Mouse (Mus musculus): Measurements from ENCODE around the gene Phtf2. TPM values are rescaled to one million over a fixed set of nuclear protein-coding genes. Genes with fewer than 3 reads are reported as not detected.

Phtf2 gene
- total RNA-seq, 1 experiment, result 44.9 TPM

- peaks cover 2% of the 10 kb centered on the region; the same call in 1 of the 2 replicates for H3K36me3 ChIP-seq (ENCODE audit: control insufficient read depth, insufficient read depth, low read length, poor library complexity, severe bottlenecking)
- H3K4me1 ChIP-seq (ENCODE audit: control insufficient read depth in 2 of 2, insufficient read depth in 2 of 2, low read length in 2 of 2, poor library complexity in 1 of 2), result no peaks in the 10 kb centered on the region
- no peak overlapping the region for H3K9ac ChIP-seq (ENCODE audit: insufficient read depth, low read depth, low read length, poor library complexity, severe bottlenecking)
- H3K4me3 ChIP-seq (ENCODE audit: insufficient read depth in 1 of 2, low read depth in 1 of 2, low read length in 2 of 2, poor library complexity in 1 of 2, severe bottlenecking in 1 of 2), result no peak overlapping the region
- in situ Hi-C loops (cut with MboI; ENCODE audit: low sequenced_read_pairs in 2 of 2, unreplicated experiment in 2 of 2), result no loop called here
- no peaks in the 10 kb centered on the region for H3K9me3 ChIP-seq (ENCODE audit: control insufficient read depth, insufficient read depth, low read depth, low read length)
- no peak for DNase-seq (ENCODE audit: low read depth, low spot score)
- H3K27ac ChIP-seq (ENCODE audit: insufficient read depth, low read depth, low read length, poor library complexity, severe bottlenecking), result no peak overlapping the region
- TF ChIP-seq HCFC1 (IDR thresholded peaks at IDR 0.05; ENCODE audit: borderline replicate concordance, insufficient read depth, low read length) (no peak), ZNF384 (IDR thresholded peaks at IDR 0.05; ENCODE audit: low read depth, low read length) (no peak), CHD2 (IDR thresholded peaks at IDR 0.05; ENCODE audit: low read depth, low read length) (no peak), ZC3H11A (IDR thresholded peaks at IDR 0.05; ENCODE audit: borderline replicate concordance, low read depth, low read length) (no peak), MAFK (IDR thresholded peaks at IDR 0.05; ENCODE audit: insufficient read depth, low read depth, low read length) (no peak)
Measured at GRCm38 (mm10) chr5:20855066-20855465, 26.9 kb downstream of the Phtf2 start.

- in situ Hi-C loops (cut with MboI; ENCODE audit: low sequenced_read_pairs in 2 of 2, unreplicated experiment in 2 of 2), result no loop called here
Measured at GRCm38 (mm10) chr5:20847010-20847409, 34.9 kb downstream of the Phtf2 start.

GRCm38 (mm10) chr5:20843816-20844215 is 38.1 kb downstream of the Phtf2 start:
- H3K27ac ChIP-seq (ENCODE audit: insufficient read depth, low read depth, low read length, poor library complexity, severe bottlenecking), result no peak overlapping the region

More at GRCm38 (mm10) chr5:20847010-20847409, 34.9 kb downstream of the Phtf2 start:
- Histone ChIP-seq H3K9ac (ENCODE audit: insufficient read depth, low read depth, low read length, poor library complexity, severe bottlenecking) (no peak overlapping the region), H3K27ac (ENCODE audit: insufficient read depth, low read depth, low read length, poor library complexity, severe bottlenecking) (no peak overlapping the region), H3K36me3 (ENCODE audit: control insufficient read depth, insufficient read depth, low read length, poor library complexity, severe bottlenecking) (no peaks in the 10 kb centered on the region; the same call in 1 of the 2 replicates), H3K4me3 (ENCODE audit: insufficient read depth in 1 of 2, low read depth in 1 of 2, low read length in 2 of 2, poor library complexity in 1 of 2, severe bottlenecking in 1 of 2) (no peak overlapping the region), H3K4me1 (ENCODE audit: control insufficient read depth in 2 of 2, insufficient read depth in 2 of 2, low read length in 2 of 2, poor library complexity in 1 of 2) (peaks cover 0 to 2% of the 10 kb centered on the region in 2 experiments; a peak in 2 of 4 replicates), H3K9me3 (ENCODE audit: control insufficient read depth, insufficient read depth, low read depth, low read length) (no peaks in the 10 kb centered on the region)
- no peak for TF ChIP-seq CHD2 (IDR thresholded peaks at IDR 0.05; ENCODE audit: low read depth, low read length)
- TF ChIP-seq HCFC1 (IDR thresholded peaks at IDR 0.05; ENCODE audit: borderline replicate concordance, insufficient read depth, low read length), result no peak
- no peak for TF ChIP-seq ZNF384 (IDR thresholded peaks at IDR 0.05; ENCODE audit: low read depth, low read length)
- TF ChIP-seq MAFK (IDR thresholded peaks at IDR 0.05; ENCODE audit: insufficient read depth, low read depth, low read length), result no peak
- TF ChIP-seq ZC3H11A (IDR thresholded peaks at IDR 0.05; ENCODE audit: borderline replicate concordance, low read depth, low read length), result no peak
- DNase-seq (ENCODE audit: low read depth, low spot score), result no peak

DNA sequence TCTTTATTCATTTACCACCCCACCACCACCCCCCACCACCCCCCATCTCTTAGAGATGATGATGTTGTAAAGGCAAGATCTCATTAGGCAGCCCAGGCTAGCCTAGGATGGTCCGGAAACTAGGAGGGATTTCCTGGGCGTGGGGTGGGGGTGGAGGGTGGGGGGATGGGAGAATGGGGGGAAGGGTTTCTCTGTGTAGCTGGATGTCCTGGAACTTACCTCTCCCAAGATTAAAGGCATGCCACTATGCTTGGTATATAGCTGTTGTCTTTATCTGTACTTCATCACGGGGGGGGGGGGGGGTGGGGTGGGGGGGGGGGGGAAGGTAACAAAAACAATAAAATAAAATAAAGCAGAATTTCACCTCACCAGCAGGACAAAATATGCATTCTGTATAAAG is 38.5 kb downstream of the Phtf2 start:
- no peak overlapping the region for H3K27ac ChIP-seq (ENCODE audit: insufficient read depth, low read depth, low read length, poor library complexity, severe bottlenecking)
- no peak overlapping the region for H3K9ac ChIP-seq (ENCODE audit: insufficient read depth, low read depth, low read length, poor library complexity, severe bottlenecking)
- H3K4me3 ChIP-seq (ENCODE audit: insufficient read depth in 1 of 2, low read depth in 1 of 2, low read length in 2 of 2, poor library complexity in 1 of 2, severe bottlenecking in 1 of 2), result no peak overlapping the region
- H3K4me1 ChIP-seq (ENCODE audit: control insufficient read depth in 2 of 2, insufficient read depth in 2 of 2, low read length in 2 of 2, poor library complexity in 1 of 2), result peaks cover 0 to 2% of the 10 kb centered on the region in 2 experiments; a peak in 2 of 4 replicates
- in situ Hi-C loops (cut with MboI; ENCODE audit: low sequenced_read_pairs in 2 of 2, unreplicated experiment in 2 of 2), result no loop called here
- H3K36me3 ChIP-seq (ENCODE audit: control insufficient read depth, insufficient read depth, low read length, poor library complexity, severe bottlenecking), result no peaks in the 10 kb centered on the region
- no peaks in the 10 kb centered on the region for H3K9me3 ChIP-seq (ENCODE audit: control insufficient read depth, insufficient read depth, low read depth, low read length)
- no peak for DNase-seq (ENCODE audit: low read depth, low spot score)
- TF ChIP-seq CHD2 (IDR thresholded peaks at IDR 0.05; ENCODE audit: low read depth, low read length), result no peak
- TF ChIP-seq MAFK (IDR thresholded peaks at IDR 0.05; ENCODE audit: insufficient read depth, low read depth, low read length), result no peak

More at GRCm38 (mm10) chr5:20843816-20844215, 38.1 kb downstream of the Phtf2 start:
- DNase-seq (ENCODE audit: low read depth, low spot score), result no peak
- Histone ChIP-seq H3K9me3 (ENCODE audit: control insufficient read depth, insufficient read depth, low read depth, low read length) (no peaks in the 10 kb centered on the region), H3K36me3 (ENCODE audit: control insufficient read depth, insufficient read depth, low read length, poor library complexity, severe bottlenecking) (no peaks in the 10 kb centered on the region), H3K9ac (ENCODE audit: insufficient read depth, low read depth, low read length, poor library complexity, severe bottlenecking) (no peak overlapping the region), H3K4me3 (ENCODE audit: insufficient read depth in 1 of 2, low read depth in 1 of 2, low read length in 2 of 2, poor library complexity in 1 of 2, severe bottlenecking in 1 of 2) (no peak overlapping the region), H3K4me1 (ENCODE audit: control insufficient read depth in 2 of 2, insufficient read depth in 2 of 2, low read length in 2 of 2, poor library complexity in 1 of 2) (peaks cover 0 to 2% of the 10 kb centered on the region in 2 experiments; a peak in 2 of 4 replicates)
- TF ChIP-seq ZNF384 (IDR thresholded peaks at IDR 0.05; ENCODE audit: low read depth, low read length) (no peak), HCFC1 (IDR thresholded peaks at IDR 0.05; ENCODE audit: borderline replicate concordance, insufficient read depth, low read length) (no peak), CHD2 (IDR thresholded peaks at IDR 0.05; ENCODE audit: low read depth, low read length) (no peak), ZC3H11A (IDR thresholded peaks at IDR 0.05; ENCODE audit: borderline replicate concordance, low read depth, low read length) (no peak), MAFK (IDR thresholded peaks at IDR 0.05; ENCODE audit: insufficient read depth, low read depth, low read length) (no peak)
- in situ Hi-C loops (cut with MboI; ENCODE audit: low sequenced_read_pairs in 2 of 2, unreplicated experiment in 2 of 2), result no loop called here

DNA sequence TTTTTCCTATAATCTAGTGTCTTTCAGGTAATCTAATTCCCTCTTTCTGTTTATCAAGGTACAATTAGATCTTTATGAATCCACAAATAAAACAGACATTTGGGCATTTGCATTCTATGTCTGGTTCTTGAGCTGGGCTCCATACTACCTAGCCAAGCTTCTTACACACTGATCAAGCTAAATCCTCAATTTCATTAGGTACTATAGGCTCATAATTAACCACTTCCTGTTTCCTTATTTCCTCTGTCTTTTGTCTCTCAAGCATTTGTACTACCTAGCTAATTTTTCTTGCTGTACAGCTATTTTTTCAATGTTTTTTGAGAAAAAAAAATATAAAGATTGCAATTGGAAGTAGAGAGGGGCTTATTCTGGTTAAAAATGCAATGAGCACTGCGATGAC is 44.8 kb downstream of the Phtf2 start:
- H3K4me3 ChIP-seq (ENCODE audit: insufficient read depth in 1 of 2, low read depth in 1 of 2, low read length in 2 of 2, poor library complexity in 1 of 2, severe bottlenecking in 1 of 2), result no peak overlapping the region
- no peak overlapping the region for H3K27ac ChIP-seq (ENCODE audit: insufficient read depth, low read depth, low read length, poor library complexity, severe bottlenecking)
- TF ChIP-seq HCFC1 (IDR thresholded peaks at IDR 0.05; ENCODE audit: borderline replicate concordance, insufficient read depth, low read length) (no peak), ZNF384 (IDR thresholded peaks at IDR 0.05; ENCODE audit: low read depth, low read length) (no peak), ZC3H11A (IDR thresholded peaks at IDR 0.05; ENCODE audit: borderline replicate concordance, low read depth, low read length) (no peak), CHD2 (IDR thresholded peaks at IDR 0.05; ENCODE audit: low read depth, low read length) (no peak), MAFK (IDR thresholded peaks at IDR 0.05; ENCODE audit: insufficient read depth, low read depth, low read length) (no peak)
- no peaks in the 10 kb centered on the region for H3K4me1 ChIP-seq (ENCODE audit: control insufficient read depth in 2 of 2, insufficient read depth in 2 of 2, low read length in 2 of 2, poor library complexity in 1 of 2)
- peaks cover 3% of the 10 kb centered on the region; the same call in 1 of the 2 replicates for H3K36me3 ChIP-seq (ENCODE audit: control insufficient read depth, insufficient read depth, low read length, poor library complexity, severe bottlenecking)
- no peak for DNase-seq (ENCODE audit: low read depth, low spot score)
- H3K9me3 ChIP-seq (ENCODE audit: control insufficient read depth, insufficient read depth, low read depth, low read length), result no peaks in the 10 kb centered on the region
- no peak overlapping the region for H3K9ac ChIP-seq (ENCODE audit: insufficient read depth, low read depth, low read length, poor library complexity, severe bottlenecking)
- in situ Hi-C loops (cut with MboI; ENCODE audit: low sequenced_read_pairs in 2 of 2, unreplicated experiment in 2 of 2), result no loop called here
